Mouse (Mus musculus) olfactory bulb, adult 2 months (tissue): ENCODE measurements around the gene Csta1.
"Not testable (repeated sequence)": the region's sequence is repeated elsewhere in the genome, so short reads cannot be mapped to it uniquely, and the experiment has no call there.

Experiments
- CTCF ChIP-seq: fragments of 200-500 bp; IDR thresholded peaks from 2 replicates; pipeline ENCODE4 v1.5.1; 2012; ENCODE audit warnings: low read depth, mild to moderate bottlenecking, low read length, moderate library complexity; ENCODE audit not compliant: insufficient read depth
- POLR2A ChIP-seq: fragments of 200-500 bp; IDR thresholded peaks from 2 replicates; pipeline ENCODE4 v1.6.1; 2012; ENCODE audit warnings: mild to moderate bottlenecking, low read depth, low read length, moderate library complexity; ENCODE audit not compliant: insufficient read depth

DNA sequence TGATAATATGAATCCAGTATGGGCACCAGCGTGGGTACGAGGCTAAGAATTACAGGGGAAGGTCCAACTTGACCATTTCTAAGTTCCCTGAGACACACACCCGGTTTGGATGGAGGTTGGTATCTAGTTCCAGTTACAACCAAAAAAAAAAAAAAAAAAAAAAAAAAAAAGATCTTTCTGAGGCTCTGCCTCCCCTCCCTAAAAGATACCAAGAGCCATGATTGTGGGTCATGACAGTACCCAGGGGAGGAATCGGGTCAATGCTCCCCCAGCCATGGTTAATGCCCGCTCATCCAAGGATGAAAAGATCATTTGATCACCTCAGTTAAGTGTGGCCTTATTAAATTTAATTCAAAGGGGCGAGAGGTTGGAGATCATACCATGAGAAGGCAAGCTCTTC, 15.3 kb downstream of the Csta1 start:
- not testable (repeated sequence) for TF ChIP-seq POLR2A, CTCF
